Mouse (Mus musculus) CD8-positive naive resting alpha-beta T cell, adult 2 months (primary cell): ENCODE data around the gene Crygn.

ENCODE experiments used
- DNase-seq, 2 experiments: peaks; one replicate each; pipeline ENCODE4 v3.0.0; 2022; ENCODE audit warnings: low read depth in 2 of 2, low spot score in 2 of 2

The Crygn gene

DNA sequence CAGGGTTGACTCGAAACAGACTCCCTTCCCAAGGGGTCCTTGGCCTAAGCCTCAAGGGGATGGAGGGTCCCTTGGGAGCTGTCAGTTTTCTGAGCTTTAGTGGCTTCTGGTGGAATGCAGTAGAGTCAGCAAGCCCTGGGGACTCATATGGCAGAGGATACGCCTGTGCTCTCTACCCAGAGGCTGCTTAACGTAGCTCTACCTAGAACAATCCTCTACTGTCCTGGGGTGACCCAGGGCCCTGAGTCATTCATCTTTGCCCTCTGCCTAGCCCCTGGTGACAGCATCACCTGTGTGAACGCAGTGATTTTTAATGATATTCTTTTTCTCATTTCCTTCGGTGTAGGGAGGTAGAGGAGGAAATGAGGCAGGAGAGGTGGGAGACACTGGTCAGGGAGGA is 8.1 kb downstream of the Crygn start:
- DNase-seq = no peak

DNA sequence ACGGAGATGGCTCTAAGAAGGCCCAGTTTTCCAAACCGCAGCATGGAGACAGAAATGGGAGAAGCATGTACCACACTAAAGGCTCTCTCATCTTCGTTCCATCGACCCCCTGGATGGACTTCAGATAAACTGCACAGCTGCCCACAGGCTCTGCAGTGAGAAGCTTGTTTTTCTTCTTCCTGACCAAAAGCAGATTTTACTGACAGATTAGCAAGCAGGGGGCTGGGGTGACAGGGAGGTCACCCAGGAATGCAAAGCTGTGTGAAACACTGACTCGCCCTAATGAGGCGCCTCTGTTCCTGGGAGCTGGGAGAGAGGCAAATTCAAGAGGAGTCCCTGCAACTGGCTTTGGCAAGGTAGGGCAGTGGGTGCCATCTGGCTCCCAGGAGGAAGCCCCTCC is 10.3 kb downstream of the Crygn start:
- no peak for DNase-seq

DNA sequence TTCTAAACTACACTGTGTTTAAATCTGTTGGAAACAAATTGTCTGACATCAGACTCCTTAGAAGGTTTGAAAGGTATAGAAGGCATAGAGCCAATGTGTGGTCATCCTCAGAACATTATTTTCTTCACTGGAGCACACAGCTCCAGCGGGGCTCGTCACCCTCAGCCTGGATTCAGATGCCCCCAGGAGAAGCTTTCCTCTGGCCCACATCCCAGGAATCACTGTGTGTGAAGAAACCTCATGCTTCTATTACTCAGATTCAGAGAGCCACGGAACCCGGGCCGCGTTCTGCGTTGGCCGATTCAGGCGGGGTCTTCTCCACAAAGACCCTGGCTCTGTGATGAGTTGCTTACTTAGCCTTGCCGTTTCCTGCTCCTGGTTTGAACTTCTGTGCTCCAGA is 13.9 kb downstream of the Crygn start:
- DNase-seq = no peak

DNA sequence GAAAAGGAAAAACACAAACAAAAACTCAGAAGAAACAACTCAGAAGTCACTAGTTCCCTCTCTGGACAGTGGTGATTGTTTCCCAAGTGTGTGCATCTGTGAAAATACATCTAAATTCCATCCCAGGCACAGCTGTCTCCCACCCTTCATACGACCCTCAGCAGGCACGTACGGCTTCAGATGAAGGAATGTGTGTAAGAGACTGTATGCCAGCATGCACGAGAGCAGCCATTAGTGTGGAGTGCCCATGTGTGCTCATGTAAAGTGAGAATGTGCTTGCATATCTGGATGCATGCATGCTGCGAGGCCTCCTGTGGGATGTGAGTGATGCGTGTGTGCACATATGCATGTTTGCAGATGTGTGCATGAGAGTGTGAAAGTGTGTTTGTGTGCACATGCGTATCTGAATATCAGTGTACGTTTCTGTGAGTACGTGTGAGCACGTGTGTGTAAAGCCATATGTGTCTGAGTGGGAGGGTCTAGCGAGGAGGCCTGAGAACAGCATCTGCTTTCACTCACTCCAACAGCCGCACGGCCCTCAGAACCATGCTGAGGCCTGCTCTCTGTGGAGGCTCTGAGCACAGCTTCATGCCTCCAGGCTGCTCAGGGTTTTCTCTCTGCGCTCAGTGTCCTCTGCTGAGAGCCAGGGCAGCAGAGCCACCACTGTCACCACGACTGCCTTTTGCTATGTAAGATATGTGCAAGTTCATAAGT is 16.5 kb downstream of the Crygn start:
- no peak for DNase-seq

DNA sequence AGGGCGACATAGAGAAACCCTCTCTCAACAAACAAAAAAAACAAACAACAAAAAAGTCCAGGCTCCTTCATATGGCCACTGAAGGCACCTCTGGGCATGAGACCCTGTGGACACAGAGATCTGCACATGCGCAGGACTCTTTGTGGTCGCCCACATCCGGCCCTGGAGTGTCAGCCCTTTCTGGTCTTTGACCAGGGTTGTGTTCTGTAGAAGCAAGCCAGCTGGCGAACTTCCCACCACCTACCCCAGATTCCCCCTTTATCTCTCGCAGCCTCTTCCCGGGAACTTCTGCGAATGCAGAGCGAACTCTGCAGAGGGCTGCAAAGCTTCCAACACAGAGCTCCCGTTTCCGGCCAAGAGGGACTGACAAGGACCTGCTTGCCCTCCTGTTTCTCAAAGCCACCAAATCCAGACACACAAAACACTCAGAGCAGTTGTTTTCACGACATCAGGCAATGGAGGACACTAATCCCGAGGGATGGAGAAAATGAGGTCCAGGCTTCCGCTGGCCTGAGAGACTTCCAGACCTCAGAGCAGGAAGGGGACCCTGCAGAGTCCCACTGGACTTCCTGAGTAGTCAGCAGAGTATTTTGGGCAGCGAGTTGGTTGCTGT is 18.6 kb downstream of the Crygn start:
- no peak for DNase-seq

DNA sequence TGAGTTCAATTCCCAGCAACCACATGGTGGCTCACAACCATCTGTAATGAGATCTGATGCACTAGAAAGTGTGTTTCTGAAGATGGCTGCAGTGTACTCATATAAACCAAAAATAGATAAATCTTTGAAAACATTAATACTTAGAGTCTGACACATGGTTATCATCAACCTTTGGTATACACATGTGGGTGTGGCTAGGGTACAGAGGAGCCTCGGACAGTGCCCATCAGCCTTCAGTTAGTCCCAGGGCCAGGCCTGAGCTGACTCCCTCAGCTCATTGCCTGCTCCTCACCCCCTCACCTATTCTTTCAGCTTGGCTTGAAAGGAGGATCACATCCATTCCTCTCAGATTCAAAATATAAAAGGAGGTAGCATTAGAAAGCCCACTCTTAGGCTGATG is 19.3 kb downstream of the Crygn start:
- DNase-seq = no peak

DNA sequence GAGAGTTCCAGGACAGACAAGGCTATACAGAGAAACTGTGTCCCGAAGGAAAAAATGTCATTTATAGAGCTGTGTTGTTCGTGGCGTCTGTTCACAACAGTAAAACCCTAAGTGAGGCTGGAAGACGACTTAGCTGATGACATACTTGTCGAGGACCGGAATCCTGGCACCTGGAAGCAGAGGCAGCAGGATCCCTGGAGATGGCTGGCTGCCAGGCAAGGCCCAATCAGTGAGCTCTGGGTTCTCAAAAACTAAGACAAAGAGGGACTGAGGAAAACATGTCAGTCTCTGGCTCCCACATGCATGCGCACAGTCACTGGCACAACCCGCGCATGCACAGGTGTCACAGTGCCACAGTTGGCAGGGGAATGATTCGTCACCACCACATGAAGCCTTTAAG is 20.2 kb downstream of the Crygn start:
- no peak for DNase-seq

DNA sequence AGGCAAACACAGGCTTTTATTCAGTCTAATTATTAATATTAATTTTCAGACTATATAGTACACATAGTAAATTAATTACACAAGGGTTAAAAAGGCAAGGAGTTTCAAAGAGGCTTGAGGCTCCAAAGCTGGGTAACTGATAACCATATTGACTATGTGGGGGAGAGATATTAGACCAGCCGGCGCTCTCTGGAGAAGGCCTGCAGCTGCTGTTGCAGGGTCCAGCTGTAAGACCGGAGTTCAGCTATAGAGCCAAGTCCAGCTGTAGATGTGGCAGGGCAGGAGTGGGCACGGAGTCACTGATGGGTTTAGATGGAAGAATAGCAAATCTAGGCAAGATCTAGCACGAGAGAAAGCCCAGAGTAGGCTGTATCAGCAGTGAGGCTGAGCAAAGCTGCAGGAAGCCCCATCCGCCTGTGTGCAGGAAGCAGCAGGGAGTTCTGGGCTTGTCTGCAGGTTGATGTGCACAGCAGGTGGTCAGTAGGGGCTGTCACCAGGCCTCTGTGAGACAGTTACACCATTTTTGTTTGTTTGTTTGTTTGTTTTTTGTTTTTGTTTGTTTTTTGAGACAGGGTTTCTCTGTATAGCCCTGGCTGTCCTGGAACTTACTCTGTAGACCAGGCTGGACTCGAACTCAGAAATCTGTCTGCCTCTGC is 23.9 kb downstream of the Crygn start:
- DNase-seq = no peak

DNA sequence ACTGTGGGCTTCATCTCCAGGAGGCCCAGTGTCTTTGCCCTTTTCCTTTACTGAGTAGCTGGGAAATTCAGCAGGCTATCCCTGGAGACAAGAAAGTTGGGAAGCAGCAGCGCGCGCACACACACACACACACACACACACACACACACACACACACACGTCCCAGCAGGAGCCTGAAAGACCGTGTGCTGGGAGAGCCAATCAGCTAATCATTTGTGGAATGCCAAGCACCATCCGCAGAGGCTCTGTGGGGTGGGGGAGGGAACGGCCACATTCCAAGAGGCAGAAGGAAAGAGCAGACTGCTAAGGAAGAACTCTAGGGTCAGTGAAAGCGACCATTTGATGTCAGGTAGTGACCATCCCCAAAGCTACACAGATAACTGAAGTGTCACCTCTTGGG is 24.7 kb downstream of the Crygn start:
- DNase-seq = no peak

DNA sequence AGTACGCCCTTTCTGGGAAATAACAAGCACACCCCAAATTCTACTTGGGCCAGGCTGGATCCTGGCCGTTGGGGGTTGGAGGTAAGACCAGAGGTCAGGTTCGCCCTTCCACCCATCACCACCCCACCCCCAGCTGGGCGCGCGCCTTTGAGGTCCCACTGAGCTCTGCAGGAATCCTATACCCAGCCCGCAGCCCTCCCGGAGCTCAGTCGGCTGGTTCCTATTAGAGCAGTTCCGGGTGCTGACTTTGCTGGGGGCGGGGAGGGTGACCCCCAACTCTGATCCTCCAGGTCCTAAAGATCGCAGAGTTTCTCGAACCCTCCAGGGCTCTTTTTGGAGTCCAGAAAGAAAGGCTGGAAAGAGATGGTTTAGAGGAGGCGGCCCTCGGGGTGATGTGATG is 26.8 kb downstream of the Crygn start:
- DNase-seq = no peak

DNA sequence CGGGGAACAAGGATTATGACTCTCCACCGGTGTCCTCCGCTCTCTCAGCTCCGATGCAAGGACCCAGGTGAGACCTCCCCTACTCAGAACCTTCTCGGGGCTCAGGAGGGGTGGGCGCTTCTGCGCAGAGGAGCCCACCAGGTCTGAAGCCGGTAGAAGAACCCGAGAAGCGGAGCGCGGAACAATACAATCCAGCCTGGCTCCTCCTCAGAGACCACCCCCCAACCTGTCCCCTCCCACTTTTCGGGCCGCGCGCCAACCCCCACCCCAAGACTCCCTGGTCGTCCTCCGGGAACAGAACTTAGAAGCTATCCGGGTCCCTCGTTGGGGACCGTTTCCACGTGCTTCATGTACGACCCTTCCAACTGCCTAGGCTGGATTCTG is 27.3 kb downstream of the Crygn start, which contains the start of gene Wdr86:
TSS of gene Wdr86 (minus strand) at position 240 of the 384 bp plus-strand sequence.
- no peak for DNase-seq

DNA sequence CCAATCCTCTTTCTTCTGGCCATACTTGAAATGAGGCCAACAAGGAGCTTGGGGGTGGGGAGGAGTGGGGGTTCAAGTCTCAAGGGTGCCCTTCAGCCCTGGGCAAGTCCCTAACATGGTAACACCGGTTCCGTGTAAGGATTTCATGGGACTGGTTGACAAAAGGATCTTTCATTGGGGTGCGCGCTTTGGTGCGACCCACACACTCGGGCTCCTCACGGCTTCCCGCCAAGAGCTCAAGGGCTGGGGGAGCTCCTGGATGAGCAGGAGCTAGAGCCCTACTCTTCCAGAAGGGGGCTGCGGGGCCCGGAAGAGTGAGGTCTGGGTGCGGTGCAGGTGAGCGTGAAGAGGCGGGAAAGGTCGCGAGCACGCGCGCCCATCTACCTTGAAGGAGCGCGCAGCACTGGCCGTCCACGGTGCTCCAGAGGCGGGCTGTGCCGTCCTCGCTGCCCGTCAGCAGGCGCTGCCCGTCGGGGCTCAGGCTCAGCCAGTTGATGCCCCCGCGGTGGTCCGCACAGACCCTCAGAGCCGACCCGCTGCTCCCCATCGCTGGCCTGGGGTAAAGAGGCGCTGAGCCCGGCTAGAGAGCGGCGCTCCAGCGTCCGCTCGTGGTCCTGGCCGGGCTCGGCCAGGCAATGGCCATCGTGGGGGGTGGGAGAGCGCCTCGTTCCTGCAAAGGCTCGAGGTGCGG is 27.9 kb downstream of the Crygn start:
- no peak for DNase-seq

DNA sequence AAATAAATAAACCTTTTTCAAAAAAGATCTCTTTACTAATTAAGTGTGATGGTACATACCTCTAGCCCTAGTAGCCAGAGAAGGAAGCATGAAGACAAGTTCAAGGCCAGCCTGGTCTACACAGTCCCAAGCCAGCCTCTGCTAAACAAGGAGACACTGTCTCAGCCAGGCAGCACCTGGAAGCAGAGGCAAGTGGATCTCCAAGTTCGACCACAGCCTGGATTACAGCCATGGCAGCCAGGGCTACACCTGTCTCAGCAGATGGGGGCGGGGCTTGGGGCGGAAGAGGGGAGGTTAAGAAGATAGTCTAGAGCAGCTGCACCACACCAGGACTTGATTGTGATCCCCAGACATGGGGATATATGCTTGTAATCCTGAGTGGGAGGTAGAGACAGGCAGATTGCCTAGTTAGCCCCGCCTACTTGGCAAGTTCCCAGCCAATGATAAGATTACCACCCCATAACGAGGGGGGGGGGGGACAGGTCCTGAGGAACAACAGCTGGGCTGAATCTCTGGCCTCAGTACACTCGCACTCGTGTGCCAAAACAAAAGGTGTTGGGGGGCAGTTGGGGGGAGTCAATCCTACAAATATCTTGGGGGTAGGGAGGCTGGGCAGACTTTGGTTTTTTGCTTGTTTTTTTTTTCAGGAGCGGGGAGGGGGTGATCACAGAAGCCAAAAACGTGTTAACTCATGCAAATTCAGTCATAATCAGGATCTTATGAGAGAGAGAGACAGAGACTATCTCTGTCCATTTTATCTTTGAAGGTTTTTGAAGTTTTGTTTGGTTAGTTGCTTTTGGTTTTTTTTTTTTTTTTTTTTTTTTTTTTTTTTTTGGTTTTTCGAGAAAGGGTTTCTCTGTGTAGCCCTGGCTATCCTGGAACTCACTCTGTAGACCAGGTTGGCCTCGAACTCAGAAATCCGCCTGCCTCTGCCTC is 30.6 kb downstream of the Crygn start:
- no peak for DNase-seq

DNA sequence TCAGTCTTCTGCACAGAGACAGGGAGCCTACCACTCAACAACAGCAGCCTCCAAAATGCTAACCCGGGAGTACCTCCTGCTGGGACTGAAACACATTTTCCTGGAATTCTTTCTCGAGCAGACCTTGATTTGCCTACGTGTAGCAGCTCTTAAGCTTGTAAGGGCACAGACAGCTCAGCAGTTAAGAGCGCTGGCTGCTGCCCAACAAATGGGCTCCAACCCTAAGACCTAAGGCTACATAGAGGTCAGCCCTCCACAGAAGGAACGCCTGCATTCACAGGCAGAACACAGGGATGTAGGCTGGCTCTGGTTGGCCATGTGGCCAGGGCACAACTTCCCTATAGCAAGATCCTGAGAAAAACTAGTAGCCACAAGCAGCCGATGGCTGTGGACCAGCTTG is 31.9 kb downstream of the Crygn start:
- no peak for DNase-seq

DNA sequence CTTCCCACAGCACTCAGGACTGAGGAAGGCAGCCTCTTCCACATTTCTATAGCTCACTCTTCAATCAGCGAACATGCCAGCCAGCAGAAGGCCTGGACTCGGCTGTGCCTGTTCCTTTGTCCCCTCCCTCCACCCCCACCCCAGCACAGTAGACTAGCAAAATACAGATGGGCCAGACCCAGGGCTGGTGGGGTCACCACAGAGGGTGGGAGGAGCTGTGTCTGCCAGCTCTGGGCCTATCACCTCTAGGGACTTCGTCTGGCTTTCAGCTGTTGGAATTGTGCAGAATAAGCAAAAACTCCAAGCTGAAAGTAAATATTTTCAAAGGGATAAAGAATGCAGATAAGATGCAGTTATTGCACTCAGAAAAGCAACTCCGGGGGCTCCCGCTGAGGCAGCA is 33.0 kb downstream of the Crygn start:
- no peak for DNase-seq

DNA sequence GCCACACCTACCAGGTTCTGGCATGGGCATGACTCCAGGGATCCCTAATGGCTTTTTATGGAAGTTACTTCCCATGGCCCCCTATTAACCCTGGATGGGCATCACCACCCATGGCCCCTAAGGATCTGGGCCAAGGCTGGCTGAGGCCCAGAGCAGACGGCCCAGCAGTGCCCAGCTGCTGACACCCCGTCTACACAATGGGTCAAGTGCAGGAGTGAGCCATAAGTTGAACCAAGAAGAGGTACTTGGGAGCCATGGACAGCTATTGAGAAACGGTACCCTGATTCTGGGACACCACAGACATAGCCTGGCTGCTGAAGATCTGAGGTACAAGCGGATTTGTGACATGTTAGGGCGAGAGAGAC is 33.6 kb downstream of the Crygn start:
- no peak for DNase-seq

DNA sequence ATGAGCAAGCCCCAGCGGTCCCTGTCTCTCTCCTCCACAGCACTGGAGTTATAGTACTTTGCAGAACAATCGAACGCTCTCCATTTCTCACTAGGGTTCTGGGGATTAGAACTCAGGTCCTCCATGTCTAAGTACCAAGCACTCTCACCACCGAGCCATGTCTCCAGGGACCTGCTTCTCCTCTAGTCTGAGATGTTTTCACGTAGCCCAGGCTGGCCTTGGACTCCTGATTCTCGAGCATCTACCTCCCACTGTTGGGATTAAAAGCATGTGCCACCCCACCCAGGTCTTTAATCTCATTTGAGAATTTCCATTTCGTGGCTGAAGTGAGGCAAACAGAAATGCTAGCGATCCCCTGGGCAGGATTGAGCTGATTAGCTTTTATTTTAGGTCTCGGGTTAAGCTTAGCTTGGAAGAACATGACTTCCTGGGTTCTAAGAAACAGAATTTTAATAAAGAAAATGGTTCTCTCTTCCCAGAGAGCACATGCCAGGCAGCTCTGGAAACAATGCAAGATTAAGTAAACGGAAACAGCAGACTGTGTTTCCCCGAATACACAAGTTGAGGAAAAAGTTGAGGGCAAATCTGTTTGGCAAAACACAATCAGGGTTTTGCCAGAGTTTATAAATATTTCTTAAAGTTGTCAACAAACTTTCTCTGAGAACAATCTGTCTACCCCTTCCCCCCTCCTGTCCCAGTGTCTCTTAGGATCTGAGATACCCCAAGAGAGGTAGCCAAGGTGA is 34.1 kb downstream of the Crygn start:
- DNase-seq = no peak

DNA sequence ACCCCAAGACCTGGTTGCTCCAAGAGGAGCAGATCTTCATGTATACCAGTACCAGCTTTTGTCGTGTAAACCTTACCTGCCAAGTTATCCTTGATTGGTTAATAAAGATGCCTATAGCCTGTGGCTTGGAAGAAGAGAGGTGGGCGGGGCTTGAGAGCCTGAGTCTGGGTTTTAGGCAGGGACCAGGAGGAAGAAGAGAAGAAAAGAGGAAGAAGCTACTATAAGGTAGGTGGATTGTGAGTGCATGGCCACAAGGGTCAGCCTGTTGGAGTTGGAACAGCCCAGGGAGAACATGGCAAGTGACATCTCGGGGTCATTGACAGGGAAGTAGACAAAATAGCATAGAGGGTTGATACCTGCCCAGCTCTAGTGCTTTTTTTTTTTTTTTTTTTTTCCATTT is 38.0 kb downstream of the Crygn start:
- DNase-seq = no peak

DNA sequence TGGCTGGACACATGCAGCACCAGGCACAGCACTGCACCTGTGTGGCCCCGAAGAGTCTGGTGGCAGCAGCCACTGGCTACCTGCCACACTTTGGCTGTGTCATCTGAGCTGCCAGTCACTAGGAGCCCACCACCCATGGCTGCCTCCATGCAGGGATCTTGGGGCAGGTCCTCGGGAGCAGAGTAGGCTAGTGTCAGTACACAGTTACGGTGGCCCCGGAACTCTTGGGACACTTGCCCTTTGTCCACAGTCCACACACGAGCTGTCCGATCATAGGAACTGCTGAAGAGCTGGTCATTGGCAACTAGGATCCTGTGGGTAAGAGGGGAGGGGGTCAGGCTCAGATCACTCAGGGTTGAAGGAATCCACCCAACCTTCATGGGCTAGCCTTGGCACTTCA is 39.7 kb downstream of the Crygn start:
- DNase-seq = no peak

DNA sequence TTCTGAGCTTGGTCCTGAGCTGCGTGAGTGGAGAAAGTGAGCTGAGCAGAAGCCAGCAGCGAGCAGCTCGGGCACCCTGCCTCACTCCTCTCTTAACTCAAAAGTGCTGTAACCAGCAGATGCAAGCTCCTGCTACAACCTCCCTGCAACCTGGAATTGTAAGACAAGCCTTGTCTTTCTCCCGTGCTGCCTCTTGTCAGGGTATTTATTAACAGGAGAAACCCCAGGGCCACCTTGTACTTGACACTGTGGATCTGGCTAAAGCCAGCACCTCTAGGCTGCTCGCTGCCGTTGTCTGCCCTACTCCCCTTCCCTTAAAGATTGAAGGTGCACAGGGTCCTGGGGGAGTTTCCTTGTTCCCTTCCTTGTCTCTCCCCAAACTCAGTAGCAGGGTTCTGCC is 43.8 kb downstream of the Crygn start:
- no peak for DNase-seq
